Mouse (Mus musculus) lung, embryonic 16.5 days (tissue): Measurements from ENCODE around the gene Creg2. TPM values are rescaled to one million over a fixed set of nuclear protein-coding genes. Genes with fewer than 3 reads are reported as not detected.
A peak's percentile ranks its signal among the peaks of the same experiment; 100 is the strongest.

Experiments used
- ATAC-seq: fragments of 200-750 bp; cut with Nextera tagmentation; 2 replicates; pipeline ENCODE4 v1.8.0; 2017; ENCODE audit warnings: low read depth, mild to moderate bottlenecking, moderate library complexity
- H3K27ac ChIP-seq: fragments of 300-500 bp; sonication (generic); 2 replicates; pipeline ENCODE4 v1.5.1; 2014; ENCODE audit warnings: mild to moderate bottlenecking, control low read depth, low read length
- H3K27me3 ChIP-seq: fragments of 300-500 bp; sonication (generic); 2 replicates; pipeline ENCODE4 v1.6.1; 2014; ENCODE audit warnings: low read depth, low read length, mixed read lengths; ENCODE audit not compliant: control insufficient read depth, insufficient read depth
- H3K36me3 ChIP-seq: fragments of 300-500 bp; sonication (generic); 2 replicates; pipeline ENCODE4 v1.6.1; 2014; ENCODE audit warnings: low read length; ENCODE audit not compliant: control insufficient read depth, insufficient read depth
- H3K4me1 ChIP-seq: fragments of 300-500 bp; sonication (generic); replicated peaks from 2 replicates; pipeline ENCODE4 v1.6.1; 2014; ENCODE audit warnings: low read length, mixed read lengths; ENCODE audit not compliant: control insufficient read depth, insufficient read depth
- H3K4me2 ChIP-seq: fragments of 300-500 bp; sonication (generic); 2 replicates; pipeline ENCODE4 v1.6.1; 2014; ENCODE audit warnings: low read depth, low read length, control low read depth
- H3K4me3 ChIP-seq: fragments of 300-500 bp; sonication (generic); 2 replicates; pipeline ENCODE4 v1.5.1; 2014; ENCODE audit warnings: mild to moderate bottlenecking, low read length, control low read depth
- H3K9ac ChIP-seq: fragments of 300-500 bp; sonication (generic); 2 replicates; pipeline ENCODE4 v1.6.1; 2014; ENCODE audit warnings: low read length, control low read depth
- H3K9me3 ChIP-seq: fragments of 300-500 bp; sonication (generic); 2 replicates; pipeline ENCODE4 v1.6.1; 2016; ENCODE audit warnings: low read length; ENCODE audit not compliant: control insufficient read depth
- WGBS: fragments of 180-500 bp; shearing (Covaris S2); extraction: QIAGEN DNeasy Blood & Tissue Kit; methylation state at CpG from one replicate; pipeline ENCODE4 v1.1.7; 2014; 5-methylcytosine and 5-hydroxymethylcytosine counted together
- polyA plus RNA-seq: library from polyadenylated mRNA; unstranded; fragments of >200 nt; fragmentation: Nextera tagmentation; extraction: Ambion mirVana; gene quantifications from 2 replicates; pipeline ENCODE4 v1.2.1, GENCODE M21; 2015

Creg2 gene
- polyA plus RNA-seq, 1 experiment from 2014 or later, result 0.04 TPM

- Histone ChIP-seq H3K4me1 (no peaks in the 10 kb centered on the region), H3K4me2 (no peak overlapping the region), H3K27me3 (peaks cover 10% of the 10 kb centered on the region; the same call in 1 of the 2 replicates), H3K36me3 (no peaks in the 10 kb centered on the region), H3K4me3 (no peak overlapping the region), H3K9ac (no peak overlapping the region), H3K9me3 (no peaks in the 10 kb centered on the region), H3K27ac (no peak overlapping the region)
- 46% methylated on average over 1 of the region's 1 CpGs for WGBS
- no peak for ATAC-seq
These were observed 6.9 kb downstream of the Creg2 start for GRCm38 (mm10) chr1:39644333-39644732.

DNA sequence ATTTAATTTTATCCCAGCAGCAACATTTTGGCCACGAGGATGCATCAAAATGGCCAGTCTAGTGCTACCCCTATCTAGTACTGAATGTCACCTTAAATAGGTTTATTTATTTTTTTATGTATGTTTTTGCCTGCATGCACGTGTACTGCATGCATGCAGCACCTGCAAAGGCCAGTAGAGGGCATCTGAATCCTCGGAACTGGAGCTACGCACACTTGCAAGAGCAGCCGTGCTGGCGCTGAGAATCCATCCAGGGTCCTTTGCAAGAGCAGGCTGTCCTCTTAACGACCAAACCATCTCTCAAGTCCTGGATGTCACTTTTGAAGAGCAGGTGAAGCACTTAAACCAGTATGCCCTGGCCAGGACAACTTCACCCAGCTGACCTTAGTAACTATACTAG lies 9.6 kb downstream of the Creg2 start:
- WGBS, result 84% methylated on average over 7 of the region's 7 CpGs
- H3K9me3 ChIP-seq, result no peaks in the 10 kb centered on the region

GRCm38 (mm10) chr1:39637139-39637538 lies 14.1 kb downstream of the Creg2 start:
- no peak overlapping the region for H3K9ac ChIP-seq
- ATAC-seq, result no peak
- no peaks in the 10 kb centered on the region for H3K27me3 ChIP-seq
- H3K4me3 ChIP-seq, result no peak overlapping the region
- H3K27ac ChIP-seq, result no peak overlapping the region
- no peaks in the 10 kb centered on the region for H3K36me3 ChIP-seq
- WGBS, result 52% methylated on average over 8 of the region's 8 CpGs
- no peaks in the 10 kb centered on the region for H3K4me1 ChIP-seq
- no peaks in the 10 kb centered on the region for H3K9me3 ChIP-seq
- no peak overlapping the region for H3K4me2 ChIP-seq

More for the DNA sequence above, 9.6 kb downstream of the Creg2 start:
- Histone ChIP-seq H3K4me1 (no peaks in the 10 kb centered on the region), H3K4me2 (no peak overlapping the region), H3K9ac (no peak overlapping the region), H3K36me3 (no peaks in the 10 kb centered on the region), H3K27ac (no peak overlapping the region), H3K4me3 (no peak overlapping the region), H3K27me3 (no peaks in the 10 kb centered on the region)
- ATAC-seq, result no peak

GRCm38 (mm10) chr1:39636660-39637059 lies 14.6 kb downstream of the Creg2 start:
- Histone ChIP-seq H3K4me2 (no peak overlapping the region), H3K27ac (no peak overlapping the region), H3K36me3 (no peaks in the 10 kb centered on the region), H3K9ac (no peak overlapping the region), H3K4me1 (no peaks in the 10 kb centered on the region), H3K9me3 (no peaks in the 10 kb centered on the region), H3K27me3 (no peaks in the 10 kb centered on the region), H3K4me3 (no peak overlapping the region)
- ATAC-seq, result peak; percentile 85
- 9% methylated on average over 5 of the region's 5 CpGs for WGBS

GRCm38 (mm10) chr1:39636196-39636595 lies 15.1 kb downstream of the Creg2 start:
- Histone ChIP-seq H3K4me1 (no peaks in the 10 kb centered on the region), H3K36me3 (no peaks in the 10 kb centered on the region), H3K9me3 (no peaks in the 10 kb centered on the region), H3K4me3 (no peak overlapping the region), H3K27ac (no peak overlapping the region), H3K9ac (no peak overlapping the region), H3K4me2 (no peak overlapping the region), H3K27me3 (no peaks in the 10 kb centered on the region)
- no peak for ATAC-seq
- whole genome bisulfite sequencing, result 42% methylated on average over 5 of the region's 5 CpGs

GRCm38 (mm10) chr1:39628606-39629005 lies 22.7 kb downstream of the Creg2 start:
- H3K27me3 ChIP-seq, result no peaks in the 10 kb centered on the region
- no peaks in the 10 kb centered on the region for H3K4me1 ChIP-seq
- no peaks in the 10 kb centered on the region for H3K36me3 ChIP-seq
- WGBS, result 75% methylated on average over 9 of the region's 9 CpGs
- no peak overlapping the region for H3K4me3 ChIP-seq
- H3K4me2 ChIP-seq, result no peak overlapping the region
- ATAC-seq, result no peak
- H3K27ac ChIP-seq, result no peak overlapping the region
- no peaks in the 10 kb centered on the region for H3K9me3 ChIP-seq
- no peak overlapping the region for H3K9ac ChIP-seq

DNA sequence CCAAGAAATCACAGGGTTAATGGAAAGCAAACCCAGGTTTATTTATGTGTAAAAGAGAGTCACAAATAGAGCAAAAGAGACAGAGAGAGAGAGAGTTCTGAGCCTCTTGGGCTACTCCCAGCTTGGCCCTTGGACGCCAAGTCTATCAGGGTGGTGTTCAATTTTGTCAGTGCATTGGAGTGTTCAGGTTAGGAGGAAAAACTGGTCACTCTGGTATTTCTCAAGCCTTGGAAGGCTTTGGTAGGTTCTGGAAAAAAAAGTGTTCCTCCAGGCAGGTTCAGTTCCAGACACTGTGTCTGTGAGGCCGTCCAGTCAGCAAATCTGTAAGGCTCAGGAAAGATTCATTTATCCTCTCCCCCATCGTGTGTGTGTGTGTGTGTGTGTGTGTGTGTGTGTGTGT lies 25.8 kb downstream of the Creg2 start:
- H3K4me1 ChIP-seq, result no peaks in the 10 kb centered on the region
- no peaks in the 10 kb centered on the region for H3K36me3 ChIP-seq
- no peak overlapping the region for H3K9ac ChIP-seq
- no peak overlapping the region for H3K4me3 ChIP-seq
- 24% methylated on average over 3 of the region's 3 CpGs for WGBS
- no peak overlapping the region for H3K27ac ChIP-seq
- no peak for ATAC-seq
- no peaks in the 10 kb centered on the region for H3K27me3 ChIP-seq
- no peaks in the 10 kb centered on the region for H3K9me3 ChIP-seq
- no peak overlapping the region for H3K4me2 ChIP-seq

DNA sequence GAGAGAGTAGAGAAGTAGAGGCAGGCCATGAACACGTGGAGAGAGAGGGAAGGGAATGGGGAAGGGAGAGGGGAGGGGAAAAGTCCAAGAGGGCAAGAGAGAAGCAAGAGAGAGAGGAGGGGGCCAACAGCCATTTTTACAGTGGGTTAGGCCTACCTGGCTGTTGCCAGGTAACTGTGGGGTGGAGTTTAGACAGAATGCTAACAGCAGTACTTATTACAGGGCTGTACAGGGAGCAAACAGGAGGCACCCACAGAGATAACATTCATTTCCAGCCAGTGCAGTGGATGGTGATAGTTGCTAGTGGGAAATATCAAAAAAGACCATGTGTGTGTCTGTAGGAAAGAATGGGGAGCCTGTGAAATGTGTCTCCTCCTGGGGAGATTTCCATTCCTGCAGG lies 27.5 kb downstream of the Creg2 start:
- no peak for ATAC-seq
- H3K27me3 ChIP-seq, result no peaks in the 10 kb centered on the region

DNA sequence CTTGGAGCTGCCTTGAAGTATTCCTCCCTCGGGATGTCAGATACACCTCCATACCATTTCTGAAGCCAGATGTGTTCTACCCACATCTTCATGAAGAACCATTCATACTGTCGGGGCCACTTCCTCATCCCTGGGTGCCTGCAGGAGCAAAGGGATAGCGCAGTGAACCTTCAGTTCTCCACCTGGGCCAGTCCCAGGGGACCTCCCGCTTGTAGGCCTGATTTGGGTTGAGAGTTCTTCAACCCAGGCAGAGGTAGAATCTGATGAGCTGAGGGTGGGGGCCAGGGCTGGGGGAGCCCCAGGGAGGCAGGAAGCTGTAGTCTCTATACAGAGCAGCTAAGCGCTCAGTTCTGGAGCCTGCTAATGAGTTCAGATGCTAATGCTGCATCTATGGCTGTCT lies 28.2 kb downstream of the Creg2 start:
- Histone ChIP-seq H3K27me3 (no peaks in the 10 kb centered on the region), H3K36me3 (no peaks in the 10 kb centered on the region), H3K4me1 (no peaks in the 10 kb centered on the region), H3K9ac (no peak overlapping the region), H3K4me3 (no peak overlapping the region), H3K4me2 (no peak overlapping the region), H3K9me3 (no peaks in the 10 kb centered on the region), H3K27ac (no peak overlapping the region)
- no peak for ATAC-seq
- WGBS, result 88% methylated on average over 5 of the region's 5 CpGs

More for the DNA sequence above, 27.5 kb downstream of the Creg2 start:
- Histone ChIP-seq H3K27ac (no peak overlapping the region), H3K4me2 (no peak overlapping the region), H3K9me3 (no peaks in the 10 kb centered on the region), H3K36me3 (no peaks in the 10 kb centered on the region), H3K9ac (no peak overlapping the region), H3K4me3 (no peak overlapping the region), H3K4me1 (no peaks in the 10 kb centered on the region)
- WGBS, result 17% methylated on average over 1 of the region's 1 CpGs

GRCm38 (mm10) chr1:39618524-39618923 lies 32.8 kb downstream of the Creg2 start:
- Histone ChIP-seq H3K9ac (no peak overlapping the region), H3K36me3 (no peaks in the 10 kb centered on the region), H3K4me2 (no peak overlapping the region), H3K4me3 (no peak overlapping the region), H3K9me3 (no peaks in the 10 kb centered on the region), H3K27ac (no peak overlapping the region), H3K4me1 (no peaks in the 10 kb centered on the region), H3K27me3 (no peaks in the 10 kb centered on the region)
- no peak for ATAC-seq
- 38% methylated on average over 8 of the region's 8 CpGs for WGBS
